9 mouse cellular contexts compared by ENCODE assay signal in the genomic region with DNA sequence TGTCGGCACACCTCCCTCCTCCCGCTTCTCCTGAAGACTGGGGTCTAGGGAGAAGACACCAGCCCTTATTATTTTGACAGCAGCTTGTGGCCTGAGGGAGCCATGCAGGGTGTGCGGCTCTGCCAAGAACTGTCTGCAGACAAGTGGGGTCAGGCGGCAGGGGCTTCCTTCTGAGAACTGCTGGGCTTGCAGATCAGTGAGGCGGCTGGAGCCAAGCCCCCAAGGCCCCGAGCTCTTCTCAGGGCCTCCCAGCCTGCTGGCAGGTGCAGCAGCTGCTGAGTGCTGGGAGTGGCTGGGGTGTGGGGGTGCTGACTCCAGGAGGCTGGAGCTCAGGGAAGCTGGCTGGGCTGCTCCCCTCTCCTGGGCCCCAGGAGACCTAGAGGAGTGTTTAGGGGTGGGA. TPM values are rescaled to one million over a fixed set of nuclear protein-coding genes. Genes with fewer than 3 reads are reported as not detected.
DNase-seq lines count a peak whose midpoint lies in the region; ATAC-seq lines count a peak whose summit lies in the region.
"Had no signal": no experiment of that assay in that cellular context is flagged by ENCODE, and none has a peak within 500 bp of the region (broad histone marks: within the 10 kb centered on the region; RNA-seq: fewer than 3 reads in every experiment).

No protein-coding gene starts in this region.

- no peaks in the 10 kb centered on the region; the same call in 1 of the 2 replicates for H3K36me3 ChIP-seq in heart, embryonic 16.5 days (ENCODE audit: control insufficient read depth, insufficient read depth)
- H3K36me3 ChIP-seq in hindbrain, embryonic 10.5 days: peaks cover 14% of the 10 kb centered on the region; the same call in 1 of the 2 replicates
- peaks cover 10% of the 10 kb centered on the region for H3K36me3 ChIP-seq in midbrain, embryonic 13.5 days

- H3K27ac ChIP-seq in heart, embryonic 16.5 days (ENCODE audit: low read length): no peak overlapping the region; the same call in 1 of the 2 replicates
- peak overlapping the region; percentile 77 for H3K27ac ChIP-seq in hindbrain, embryonic 10.5 days
- peak overlapping the region; percentile 78 for H3K27ac ChIP-seq in midbrain, embryonic 13.5 days

- H3K9me3 ChIP-seq in heart, embryonic 16.5 days (replicated peaks; ENCODE audit: control insufficient read depth, low read length): no peaks in the 10 kb centered on the region
- H3K9me3 ChIP-seq in hindbrain, embryonic 10.5 days: no peaks in the 10 kb centered on the region
- no peaks in the 10 kb centered on the region for H3K9me3 ChIP-seq in midbrain, embryonic 13.5 days

- H3K4me3 ChIP-seq in heart, embryonic 16.5 days (ENCODE audit: low read length): no peak overlapping the region
- H3K4me3 ChIP-seq in hindbrain, embryonic 10.5 days: no peak overlapping the region
- no peak overlapping the region for H3K4me3 ChIP-seq in midbrain, embryonic 13.5 days (replicated peaks)

- H3K4me2 ChIP-seq in heart, embryonic 16.5 days (ENCODE audit: low read depth, low read length): no peak overlapping the region
- 0 out of 2 replicates have a peak overlapping the region, but pooled peaks have one; percentile 9 for H3K4me2 ChIP-seq in midbrain, embryonic 13.5 days (replicated peaks)

- DNase-seq in heart, adult 8-10 months (ENCODE audit: low spot score): no peak
- DNase-seq in cerebellum, postnatal 25 days: peak; percentile 62 to 71
- no peak for DNase-seq in hindbrain, embryonic 10.5 days (ENCODE audit: low spot score)
- no peak for DNase-seq in frontal cortex, postnatal 25 days (ENCODE audit: low spot score in 2 of 2)
- DNase-seq in Muller cell, postnatal 12 days (ENCODE audit: inconsistent ontology term): no peak
- no peak for DNase-seq in thymus, adult 18-20 months

- ATAC-seq in heart, embryonic 16.5 days (replicated peaks; ENCODE audit: extremely low read depth, insufficient read depth, low FRiP score): peak; percentile 42; the same call in 1 of the 2 replicates
- peak; percentile 69 for ATAC-seq in midbrain, embryonic 13.5 days

- no peaks in the 10 kb centered on the region for H3K27me3 ChIP-seq in heart, embryonic 16.5 days (ENCODE audit: control insufficient read depth, insufficient read depth, low read length)
- H3K27me3 ChIP-seq in hindbrain, embryonic 10.5 days (ENCODE audit: insufficient read depth, poor library complexity, severe bottlenecking): no peaks in the 10 kb centered on the region; the same call in 1 of the 2 replicates
- H3K27me3 ChIP-seq in midbrain, embryonic 13.5 days: no peaks in the 10 kb centered on the region

- 35% methylated on average over 6 of the region's 6 CpGs for WGBS in heart, embryonic 16.5 days
- 52% methylated on average over 6 of the region's 6 CpGs for WGBS in hindbrain, embryonic 10.5 days
- 39% methylated on average over 6 of the region's 6 CpGs for WGBS in midbrain, embryonic 13.5 days

- peaks cover 36% of the 10 kb centered on the region for H3K4me1 ChIP-seq in heart, embryonic 16.5 days (ENCODE audit: control insufficient read depth, insufficient read depth, low read length)
- peaks cover 50% of the 10 kb centered on the region for H3K4me1 ChIP-seq in hindbrain, embryonic 10.5 days (replicated peaks)
- peaks cover 32% of the 10 kb centered on the region for H3K4me1 ChIP-seq in midbrain, embryonic 13.5 days (replicated peaks)

- peak overlapping the region; percentile 16; the same call in 1 of the 2 replicates for H3K9ac ChIP-seq in heart, embryonic 16.5 days (ENCODE audit: low read length)
- H3K9ac ChIP-seq in midbrain, embryonic 13.5 days (replicated peaks): peak overlapping the region; percentile 42

RNA-seq across cellular contexts. Expression of a gene that starts 31.1 kb away (rescaled TPM):
- 10.2 and 10.7 TPM in 2 replicates for polyA plus RNA-seq in heart, embryonic 16.5 days (2015; fragmentation: Nextera tagmentation; extraction: Ambion mirVana)
- total RNA-seq in heart, adult 8-10 months (2022): 1 to 10 TPM; 7.5 to 9.8 (median 7.6) TPM
- 14.8 and 16.7 TPM in 2 replicates for polyA plus RNA-seq in hindbrain, embryonic 10.5 days (2016; fragmentation: Nextera tagmentation; extraction: Ambion mirVana)
- polyA plus RNA-seq in midbrain, embryonic 13.5 days (2015; fragmentation: Nextera tagmentation; extraction: Ambion mirVana): 33.9 and 36.1 TPM in 2 replicates

RNA-seq across cellular contexts. Expression of a gene that starts 34.9 kb away (rescaled TPM):
- polyA plus RNA-seq in heart, embryonic 16.5 days (2015; fragmentation: Nextera tagmentation; extraction: Ambion mirVana): 3.0 and 4.3 TPM in 2 replicates
- total RNA-seq in heart, adult 8-10 months (2022): 1 to 10 TPM; 4.7 to 7.7 (median 6.2) TPM
- polyA plus RNA-seq in hindbrain, embryonic 10.5 days (2016; fragmentation: Nextera tagmentation; extraction: Ambion mirVana): 0.27 and 0.38 TPM in 2 replicates
- polyA plus RNA-seq in midbrain, embryonic 13.5 days (2015; fragmentation: Nextera tagmentation; extraction: Ambion mirVana): 0.21 and 0.42 TPM in 2 replicates
- total RNA-seq: megakaryocyte progenitor cell, adult 5-6 weeks had no signal

RNA-seq across cellular contexts. Expression of a gene that starts 55.2 kb away (rescaled TPM):
- polyA plus RNA-seq in heart, embryonic 16.5 days (2015; fragmentation: Nextera tagmentation; extraction: Ambion mirVana): 7.9 and 9.7 TPM in 2 replicates
- 10 to 100 TPM; 46.7 to 48.8 (median 47.5) TPM for total RNA-seq in heart, adult 8-10 months (2022)
- 19.0 and 25.0 TPM in 2 replicates for polyA plus RNA-seq in hindbrain, embryonic 10.5 days (2016; fragmentation: Nextera tagmentation; extraction: Ambion mirVana)
- polyA plus RNA-seq in midbrain, embryonic 13.5 days (2015; fragmentation: Nextera tagmentation; extraction: Ambion mirVana): 15.5 and 18.1 TPM in 2 replicates

Comparison
In these comparisons a context has a peak if more than half of its experiments do, and no peak if none do; other contexts are left out.
1. DNase-seq: peak in cerebellum, postnatal 25 days (2 of 2); none in heart, adult 8-10 months (single experiment), hindbrain, embryonic 10.5 days (single experiment), frontal cortex, postnatal 25 days (0 of 2), Muller cell, postnatal 12 days (single experiment) and thymus, adult 18-20 months (0 of 2).